Comparison of ENCODE assay signal across 9 mouse cellular contexts in the genomic region with DNA sequence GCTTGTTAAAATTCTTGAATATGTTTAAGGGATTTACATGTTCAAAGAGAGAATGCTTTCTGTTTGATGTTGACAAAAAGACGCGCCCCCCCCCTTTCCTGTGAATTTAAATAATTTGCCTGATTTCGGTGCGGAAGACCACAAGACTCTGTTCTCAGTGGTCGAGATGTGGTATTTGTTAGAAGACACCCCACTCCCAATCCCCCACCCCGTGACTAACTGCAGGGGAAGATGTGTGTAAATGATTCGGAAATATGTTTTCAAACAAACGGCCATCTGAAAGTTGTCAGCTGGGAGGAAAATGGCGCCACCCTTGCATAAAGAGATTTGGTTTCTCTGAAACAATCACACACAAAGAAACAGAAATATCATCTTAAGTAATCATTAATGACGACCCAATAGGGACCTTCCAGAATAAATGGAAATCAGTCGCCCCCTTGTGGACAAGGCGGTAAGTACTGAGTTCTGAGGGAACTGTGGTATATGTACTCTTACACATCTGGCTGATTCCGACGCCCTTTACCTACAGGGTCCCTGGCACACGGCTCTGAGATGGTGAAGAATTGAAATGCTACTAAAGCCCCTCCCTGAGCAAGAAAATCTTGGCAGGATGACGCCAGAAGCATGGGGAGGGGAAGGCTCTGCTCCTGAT. TPM values are rescaled to one million over a fixed set of nuclear protein-coding genes. Genes with fewer than 3 reads are reported as not detected.
A peak's percentile ranks its signal among the peaks of the same experiment; 100 is the strongest.
DNase-seq lines count a peak whose midpoint lies in the region; ATAC-seq and TF ChIP-seq lines count a peak whose summit lies in the region.
"Had no signal": no experiment of that assay in that cellular context is flagged by ENCODE, and none has a peak within 500 bp of the region (broad histone marks: within the 10 kb centered on the region; RNA-seq: fewer than 3 reads in every experiment).

No protein-coding gene starts in this region.

- ATAC-seq in embryonic facial prominence, embryonic 12.5 days (ENCODE audit: insufficient number of reproducible peaks, insufficient read depth, low FRiP score, low TSS enrichment): no peak
- ATAC-seq in heart, embryonic 14.5 days (ENCODE audit: insufficient number of reproducible peaks, insufficient read depth, low FRiP score, low read depth): no peak
- no peak for ATAC-seq in liver, embryonic 14.5 days (ENCODE audit: insufficient read depth)
- no peak for ATAC-seq in erythroid progenitor cell, adult 5-6 weeks (replicated peaks; ENCODE audit: low FRiP score, poor library complexity, severe bottlenecking)

- no peak overlapping the region for H3K9ac ChIP-seq in CH12.LX (ENCODE audit: insufficient read depth, low read depth)
- H3K9ac ChIP-seq in embryonic facial prominence, embryonic 12.5 days: no peak overlapping the region
- H3K9ac ChIP-seq in heart, embryonic 14.5 days (ENCODE audit: low read length): no peak overlapping the region
- no peak overlapping the region for H3K9ac ChIP-seq in liver, embryonic 14.5 days (replicated peaks)

- H3K36me3 ChIP-seq in CH12.LX (replicated peaks in 1 of 2; ENCODE audit: control insufficient read depth in 1 of 2, insufficient read depth in 1 of 2, low read length in 1 of 2): no peaks in the 10 kb centered on the region
- no peaks in the 10 kb centered on the region for H3K36me3 ChIP-seq in embryonic facial prominence, embryonic 12.5 days
- H3K36me3 ChIP-seq in heart, embryonic 14.5 days (ENCODE audit: control insufficient read depth, insufficient read depth, low read length): no peaks in the 10 kb centered on the region
- no peaks in the 10 kb centered on the region for H3K36me3 ChIP-seq in liver, embryonic 14.5 days (replicated peaks; ENCODE audit: control insufficient read depth, insufficient read depth, low read depth)

- no peak overlapping the region for H3K27ac ChIP-seq in CH12.LX (ENCODE audit: insufficient read depth, low read depth)
- peak overlapping the region; percentile 61 for H3K27ac ChIP-seq in embryonic facial prominence, embryonic 12.5 days
- no peak overlapping the region for H3K27ac ChIP-seq in heart, embryonic 14.5 days (replicated peaks in 1 of 2; ENCODE audit: control insufficient read depth in 1 of 2, insufficient read depth in 1 of 2, low read depth in 2 of 2, low read length in 2 of 2)
- no peak overlapping the region for H3K27ac ChIP-seq in liver, embryonic 14.5 days

- H3K9me3 ChIP-seq in CH12.LX (replicated peaks; ENCODE audit: low read length): no peaks in the 10 kb centered on the region
- no peaks in the 10 kb centered on the region for H3K9me3 ChIP-seq in embryonic facial prominence, embryonic 12.5 days
- H3K9me3 ChIP-seq in heart, embryonic 14.5 days (ENCODE audit: control insufficient read depth, low read length): no peaks in the 10 kb centered on the region
- no peaks in the 10 kb centered on the region for H3K9me3 ChIP-seq in liver, embryonic 14.5 days (ENCODE audit: control insufficient read depth, low read length)

- H3K4me2 ChIP-seq in CH12.LX (ENCODE audit: insufficient read depth, low read depth, poor library complexity, severe bottlenecking): no peak overlapping the region
- no peak overlapping the region; the same call in 1 of the 2 replicates for H3K4me2 ChIP-seq in embryonic facial prominence, embryonic 12.5 days (replicated peaks)
- 0 out of 2 replicates have a peak overlapping the region, but pooled peaks have one; percentile 7 for H3K4me2 ChIP-seq in heart, embryonic 14.5 days (ENCODE audit: low read length)
- H3K4me2 ChIP-seq in liver, embryonic 14.5 days (ENCODE audit: low read depth): no peak overlapping the region

- peaks cover 75% of the 10 kb centered on the region for H3K27me3 ChIP-seq in CH12.LX (replicated peaks)
- no peaks in the 10 kb centered on the region; the same call in 1 of the 2 replicates for H3K27me3 ChIP-seq in embryonic facial prominence, embryonic 12.5 days
- H3K27me3 ChIP-seq in heart, embryonic 14.5 days (ENCODE audit: control insufficient read depth, insufficient read depth, low read length): peaks cover 28% of the 10 kb centered on the region
- H3K27me3 ChIP-seq in liver, embryonic 14.5 days (ENCODE audit: control insufficient read depth, insufficient read depth, low read length): no peaks in the 10 kb centered on the region

- TF ChIP-seq POLR2A in CH12.LX (IDR thresholded peaks at IDR 0.05; ENCODE audit: low read depth, low read length): no peak

- 17% methylated on average over 16 of the region's 16 CpGs for WGBS in embryonic facial prominence, embryonic 12.5 days
- 20% methylated on average over 16 of the region's 16 CpGs for WGBS in heart, embryonic 14.5 days
- WGBS in liver, embryonic 14.5 days (ENCODE audit: insufficient replicate concordance): 21% methylated on average over 16 of the region's 16 CpGs

- in situ Hi-C loops in CH12.LX (cut with MboI; ENCODE audit: low pct_ligation_motif_present, low pct_unique_long_range_greater_than_20kb, low sequenced_read_pairs): no loop called here

- TF ChIP-seq CTCF in CH12.LX (conservative IDR thresholded peaks at IDR 0.05 in 1 of 2, IDR thresholded peaks at IDR 0.05 in 1 of 2; ENCODE audit: low read depth in 2 of 2, low read length in 2 of 2): peak; percentile 74 to 77
- TF ChIP-seq CTCF in liver, embryonic 14.5 days (IDR thresholded peaks at IDR 0.05; ENCODE audit: low read depth): peak; percentile 67

- peak; percentile 62 for DNase-seq in CH12.LX (ENCODE audit: extremely low read depth)
- DNase-seq in adrenal gland, adult 2 months: peak; percentile 51
- DNase-seq in kidney, postnatal 36 days: peak; percentile 76 to 88
- peak in 2 of 3 experiments; percentile 13 to 19 for DNase-seq in liver, embryonic 14.5 days (ENCODE audit: low read depth in 3 of 3, low spot score in 3 of 3)
- peak; percentile 90 for DNase-seq in retina, embryonic 14.5 days (ENCODE audit: low spot score)

- no peaks in the 10 kb centered on the region for H3K79me2 ChIP-seq in CH12.LX (replicated peaks; ENCODE audit: control insufficient read depth, extremely low read depth, insufficient read depth, poor library complexity, severe bottlenecking)

- TF ChIP-seq EP300 in CH12.LX (IDR thresholded peaks at IDR 0.05; ENCODE audit: low read length): no peak
- no peak for TF ChIP-seq EP300 in liver, embryonic 14.5 days (IDR thresholded peaks at IDR 0.05; ENCODE audit: low read depth)

- no peak overlapping the region for H3K4me3 ChIP-seq in CH12.LX (replicated peaks in 1 of 3; ENCODE audit: low read depth in 2 of 3, low read length in 2 of 3, poor library complexity in 1 of 3)
- H3K4me3 ChIP-seq in embryonic facial prominence, embryonic 12.5 days: no peak overlapping the region
- H3K4me3 ChIP-seq in heart, embryonic 14.5 days (ENCODE audit: control insufficient read depth in 1 of 2, insufficient read depth in 1 of 2, low read depth in 1 of 2, low read length in 2 of 2): no peak overlapping the region
- H3K4me3 ChIP-seq in liver, embryonic 14.5 days (ENCODE audit: insufficient read depth in 1 of 2, low read depth in 2 of 2, low read length in 2 of 2): no peak overlapping the region

- TF ChIP-seq RAD21 in CH12.LX (IDR thresholded peaks at IDR 0.05; ENCODE audit: low read depth, low read length): peak; percentile 68

- dilution Hi-C loops in CH12.LX (cut with MboI; ENCODE audit: extremely low pct_ligation_motif_present, extremely low pct_unique_long_range_greater_than_20kb, low sequenced_read_pairs): no loop called here

- 0 out of 4 replicates have a peak, but pooled peaks cover 0 to 2% of the 10 kb centered on the region in 2 experiments for H3K4me1 ChIP-seq in CH12.LX (ENCODE audit: control insufficient read depth in 1 of 2, insufficient read depth in 2 of 2)
- peaks cover 10% of the 10 kb centered on the region; the same call in 1 of the 2 replicates for H3K4me1 ChIP-seq in embryonic facial prominence, embryonic 12.5 days
- H3K4me1 ChIP-seq in heart, embryonic 14.5 days (ENCODE audit: control insufficient read depth in 2 of 2, insufficient read depth in 2 of 2, low read length in 2 of 2): peaks cover 7 to 11% of the 10 kb centered on the region in 2 experiments; a peak in 2 of 4 replicates
- no peaks in the 10 kb centered on the region for H3K4me1 ChIP-seq in liver, embryonic 14.5 days (replicated peaks; ENCODE audit: control insufficient read depth in 2 of 2, insufficient read depth in 2 of 2, low read length in 1 of 2)

RNA-seq across cellular contexts. Expression of gene Gm3045, which starts 4.2 kb away (rescaled TPM):
- total RNA-seq in CH12.LX (2012; rRNA removed) (not detected in 2 replicates), CH12.LX (2014; rRNA removed) (not detected in 2 replicates)
- not detected in 2 replicates for polyA plus RNA-seq in CH12.LX (2012; ENCODE audit: insufficient read length, low read depth)
- not detected for total RNA-seq in adrenal gland, adult 2 months (2021)
- not detected in 2 replicates for polyA plus RNA-seq in adrenal gland, adult 2 months (2012; rRNA removed)
- not detected in 2 replicates for polyA plus RNA-seq in embryonic facial prominence, embryonic 12.5 days (2016; fragmentation: Nextera tagmentation; extraction: Ambion mirVana)
- not detected in 2 replicates for polyA plus RNA-seq in heart, embryonic 14.5 days (2014; fragmentation: Nextera tagmentation; extraction: Ambion mirVana)
- not detected in 2 replicates for polyA plus RNA-seq in liver, embryonic 14.5 days (2012; rRNA removed)
- not detected in 2 replicates for polyA plus RNA-seq in liver, embryonic 14.5 days (2014; fragmentation: Nextera tagmentation; extraction: Ambion mirVana)
- total RNA-seq in erythroid progenitor cell, adult 5-6 weeks (2015; ENCODE audit: low replicate concordance): not detected in 2 replicates
- not detected in 2 replicates for total RNA-seq in erythroid progenitor cell, adult 5-6 weeks (2017; ENCODE audit: low replicate concordance)
- total RNA-seq: hematopoietic stem cell, adult 5-6 weeks had no signal

RNA-seq across cellular contexts. Expression of gene Slc25a48, which starts 16.0 kb away (rescaled TPM):
- total RNA-seq in CH12.LX (2012; rRNA removed) (not detected in 2 replicates), CH12.LX (2014; rRNA removed) (not detected in 2 replicates)
- polyA plus RNA-seq in CH12.LX (2012; ENCODE audit: insufficient read length, low read depth): not detected in 2 replicates
- 1 to 10 TPM; 2.1 to 2.9 TPM for total RNA-seq in adrenal gland, adult 2 months (2021)
- polyA plus RNA-seq in adrenal gland, adult 2 months (2012; rRNA removed): 0.91 TPM in 2 replicates
- polyA plus RNA-seq in embryonic facial prominence, embryonic 12.5 days (2016; fragmentation: Nextera tagmentation; extraction: Ambion mirVana): 0.05 and 0.19 TPM in 2 replicates
- polyA plus RNA-seq in heart, embryonic 14.5 days (2014; fragmentation: Nextera tagmentation; extraction: Ambion mirVana): not detected in 2 replicates
- polyA plus RNA-seq in liver, embryonic 14.5 days (2012; rRNA removed): 0.67 and 0.74 TPM in 2 replicates
- polyA plus RNA-seq in liver, embryonic 14.5 days (2014; fragmentation: Nextera tagmentation; extraction: Ambion mirVana): 0.63 and 0.81 TPM in 2 replicates
- total RNA-seq in erythroid progenitor cell, adult 5-6 weeks (2015; ENCODE audit: low replicate concordance): not detected in 2 replicates
- not detected in 2 replicates for total RNA-seq in erythroid progenitor cell, adult 5-6 weeks (2017; ENCODE audit: low replicate concordance)
- total RNA-seq: hematopoietic stem cell, adult 5-6 weeks had no signal

RNA-seq across cellular contexts. Expression of gene Il9, which starts 59.8 kb away (rescaled TPM):
- total RNA-seq in CH12.LX (2012; rRNA removed) (not detected in 2 replicates), CH12.LX (2014; rRNA removed) (not detected in 2 replicates)
- polyA plus RNA-seq in CH12.LX (2012; ENCODE audit: insufficient read length, low read depth): not detected in 2 replicates
- total RNA-seq in adrenal gland, adult 2 months (2021): not detected
- not detected in 2 replicates for polyA plus RNA-seq in adrenal gland, adult 2 months (2012; rRNA removed)
- not detected in 2 replicates for polyA plus RNA-seq in embryonic facial prominence, embryonic 12.5 days (2016; fragmentation: Nextera tagmentation; extraction: Ambion mirVana)
- polyA plus RNA-seq in heart, embryonic 14.5 days (2014; fragmentation: Nextera tagmentation; extraction: Ambion mirVana): not detected in 2 replicates
- not detected in 2 replicates for polyA plus RNA-seq in liver, embryonic 14.5 days (2012; rRNA removed)
- polyA plus RNA-seq in liver, embryonic 14.5 days (2014; fragmentation: Nextera tagmentation; extraction: Ambion mirVana): not detected in 2 replicates
- total RNA-seq in erythroid progenitor cell, adult 5-6 weeks (2015; ENCODE audit: low replicate concordance): not detected in 2 replicates
- not detected in 2 replicates for total RNA-seq in erythroid progenitor cell, adult 5-6 weeks (2017; ENCODE audit: low replicate concordance)
- total RNA-seq: hematopoietic stem cell, adult 5-6 weeks had no signal

Comparison
In these comparisons a context has a peak if more than half of its experiments do, and no peak if none do; other contexts are left out.
1. DNase-seq: peak in every context shown above with its lines; median percentile 90 in retina, embryonic 14.5 days; 82 in kidney, postnatal 36 days; 62 in CH12.LX; 51 in adrenal gland, adult 2 months; 16 in liver, embryonic 14.5 days.